24 mouse cellular contexts compared by ENCODE assay signal in the genomic region with DNA sequence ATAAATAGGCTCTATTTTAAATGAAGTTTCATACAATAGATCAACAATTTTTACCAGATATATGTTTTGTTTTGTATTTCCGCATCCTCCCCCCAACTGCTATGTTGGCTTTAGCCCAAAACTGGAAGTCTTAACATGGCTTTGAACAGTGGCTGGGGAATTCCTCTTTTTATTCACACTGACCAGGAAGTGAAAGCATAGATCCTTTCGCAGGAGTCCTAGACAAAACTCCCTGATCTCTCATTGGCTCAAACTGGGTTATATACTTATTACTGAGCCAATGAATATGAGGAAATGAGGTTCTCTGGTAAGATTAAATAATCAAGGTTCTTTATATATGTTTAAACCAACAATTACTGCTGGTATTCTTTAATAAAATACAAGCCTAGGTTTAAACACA.
"Had no signal": no experiment of that assay in that cellular context is flagged by ENCODE, and none has a peak within 500 bp of the region (broad histone marks: within the 10 kb centered on the region; RNA-seq: fewer than 3 reads in every experiment).

No protein-coding gene starts in this region.

- H3K9ac ChIP-seq: heart, embryonic 13.5 days; heart, embryonic 15.5 days; hindbrain, embryonic 13.5 days; hindbrain, embryonic 15.5 days; limb, embryonic 12.5 days; liver, embryonic 13.5 days had no signal

- H3K36me3 ChIP-seq: heart, embryonic 13.5 days; heart, embryonic 15.5 days; hindbrain, embryonic 13.5 days; hindbrain, embryonic 15.5 days; limb, embryonic 10.5 days; limb, embryonic 12.5 days; liver, embryonic 13.5 days had no signal

- H3K27me3 ChIP-seq: heart, embryonic 13.5 days; heart, embryonic 15.5 days; hindbrain, embryonic 13.5 days; hindbrain, embryonic 15.5 days; limb, embryonic 12.5 days; liver, embryonic 13.5 days had no signal

- H3K27ac ChIP-seq: gastrocnemius, adult 2 months; heart, embryonic 13.5 days; heart, embryonic 15.5 days; hindbrain, embryonic 13.5 days; hindbrain, embryonic 15.5 days; hindbrain, postnatal 0 days; layer of hippocampus, adult 2 months; left cerebral cortex, adult 2 months; limb, embryonic 10.5 days; limb, embryonic 12.5 days; liver, embryonic 13.5 days had no signal

- H3K4me3 ChIP-seq: gastrocnemius, adult 2 months; heart, embryonic 13.5 days; heart, embryonic 15.5 days; hindbrain, embryonic 13.5 days; hindbrain, embryonic 15.5 days; layer of hippocampus, adult 2 months; left cerebral cortex, adult 2 months; limb, embryonic 10.5 days; limb, embryonic 12.5 days; liver, embryonic 13.5 days had no signal

- H3K9me3 ChIP-seq: heart, embryonic 13.5 days; heart, embryonic 15.5 days; hindbrain, embryonic 13.5 days; hindbrain, embryonic 15.5 days; limb, embryonic 10.5 days; limb, embryonic 12.5 days; liver, embryonic 13.5 days had no signal

- H3K4me2 ChIP-seq: heart, embryonic 11.5 days; heart, embryonic 13.5 days; heart, embryonic 15.5 days; hindbrain, embryonic 13.5 days; hindbrain, embryonic 15.5 days; limb, embryonic 12.5 days; liver, embryonic 11.5 days; liver, embryonic 13.5 days had no signal

- ATAC-seq: hindbrain, postnatal 0 days; intestine, embryonic 16.5 days had no signal

- H3K4me1 ChIP-seq: heart, embryonic 13.5 days; heart, embryonic 15.5 days; hindbrain, embryonic 13.5 days; hindbrain, embryonic 15.5 days; limb, embryonic 10.5 days; liver, embryonic 13.5 days had no signal

- DNase-seq: gastrocnemius, adult 2 months; gastrocnemius, postnatal 10 days; gastrocnemius, postnatal 25 days; heart, adult 18-20 months; heart, postnatal 14 days; heart, postnatal 36 days; kidney, adult 11 months; kidney, adult 2 months; kidney, postnatal 10 days; kidney, postnatal 25 days; kidney, postnatal 4 days; liver, embryonic 13.5 days had no signal
